Mouse (Mus musculus) limb, embryonic 15.5 days (tissue): ENCODE measurements around the gene Rasd1. TPM values are rescaled to one million over a fixed set of nuclear protein-coding genes. Genes with fewer than 3 reads are reported as not detected.

ENCODE experiments used
- ATAC-seq: fragments of 200-750 bp; cut with Nextera tagmentation; 2 replicates; pipeline ENCODE4 v1.8.0; 2017; ENCODE audit warnings: low read depth, moderate TSS enrichment; ENCODE audit not compliant: insufficient number of reproducible peaks, low FRiP score, low TSS enrichment
- H3K27ac ChIP-seq: fragments of 300-500 bp; sonication (generic); 2 replicates; pipeline ENCODE4 v1.5.1; 2015; ENCODE audit warnings: moderate library complexity, mild to moderate bottlenecking, inconsistent platforms
- H3K27me3 ChIP-seq: fragments of 300-500 bp; sonication (generic); 2 replicates; pipeline ENCODE4 v1.6.1; 2015; ENCODE audit warnings: inconsistent platforms
- H3K36me3 ChIP-seq: fragments of 300-500 bp; sonication (generic); 2 replicates; pipeline ENCODE4 v1.6.1; 2015; ENCODE audit warnings: inconsistent platforms
- H3K4me1 ChIP-seq: fragments of 300-500 bp; sonication (generic); 2 replicates; pipeline ENCODE4 v1.6.1; 2015; ENCODE audit warnings: inconsistent platforms
- H3K4me2 ChIP-seq: fragments of 300-500 bp; sonication (generic); 2 replicates; pipeline ENCODE4 v1.6.1; 2015; ENCODE audit warnings: mild to moderate bottlenecking, inconsistent platforms
- H3K4me3 ChIP-seq: fragments of 300-500 bp; sonication (generic); 2 replicates; pipeline ENCODE4 v1.5.1; 2015; ENCODE audit warnings: mild to moderate bottlenecking, inconsistent platforms
- H3K9ac ChIP-seq: fragments of 300-500 bp; sonication (generic); 2 replicates; pipeline ENCODE4 v1.6.1; 2015; ENCODE audit warnings: inconsistent platforms
- H3K9me3 ChIP-seq: fragments of 300-500 bp; sonication (generic); 2 replicates; pipeline ENCODE4 v1.6.1; 2016; ENCODE audit warnings: inconsistent platforms
- WGBS: fragments of 180-500 bp; shearing (Covaris S2); methylation state at CpG from one replicate; pipeline ENCODE4 v1.1.7; 2015; 5-methylcytosine and 5-hydroxymethylcytosine counted together
- polyA plus RNA-seq: library from polyadenylated mRNA; unstranded; fragments of >200 nt; fragmentation: Nextera tagmentation; extraction: Ambion mirVana; gene quantifications from 2 replicates; pipeline ENCODE4 v1.2.1, GENCODE M21; 2015

The Rasd1 gene
- polyA plus RNA-seq, 1 experiment from 2014 or later = 3.1 TPM

DNA sequence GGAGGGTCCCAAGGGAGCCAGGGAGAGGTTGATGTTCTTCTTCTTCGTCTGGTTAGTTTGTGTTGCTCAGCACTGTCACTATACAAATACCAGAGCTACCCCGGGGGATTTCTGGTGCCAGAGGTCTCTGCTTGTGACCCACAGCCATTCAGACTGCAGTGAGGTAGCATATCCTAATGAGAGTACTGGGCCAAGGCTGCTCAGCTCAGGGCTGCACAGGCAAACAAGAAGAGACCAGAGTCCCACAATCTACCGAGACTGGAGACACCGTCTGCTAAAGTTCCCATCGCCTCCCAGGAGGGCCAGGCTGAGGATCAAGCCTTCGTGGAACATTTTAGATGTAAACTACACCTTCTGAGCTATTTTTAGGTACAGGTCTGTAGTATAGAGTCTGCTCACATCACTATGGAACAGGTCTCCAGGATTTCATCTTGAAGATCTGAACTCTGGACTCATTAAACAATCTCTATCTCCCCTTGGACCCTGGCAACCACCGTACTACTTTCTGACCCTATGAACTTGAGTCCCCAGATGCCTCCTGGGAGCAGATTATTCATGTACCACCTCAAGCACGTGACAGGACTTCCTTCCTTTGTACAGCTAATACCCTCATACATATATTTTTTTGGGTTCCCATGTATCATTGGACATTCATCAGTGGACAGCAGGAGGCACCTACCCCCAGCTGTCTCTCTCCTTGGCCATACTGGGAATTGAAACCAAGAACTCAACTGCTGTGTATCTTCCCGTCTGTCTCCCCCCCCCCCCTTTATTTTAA lies 32.0 kb downstream of the Rasd1 start:
- no peak overlapping the region for H3K9ac ChIP-seq
- ATAC-seq = no peak
- 57% methylated on average over 9 of the region's 9 CpGs for WGBS
- H3K4me1 ChIP-seq = 0 out of 2 replicates have a peak, but pooled peaks cover 3% of the 10 kb centered on the region
- H3K9me3 ChIP-seq = no peaks in the 10 kb centered on the region
- no peak overlapping the region for H3K27ac ChIP-seq
- no peaks in the 10 kb centered on the region for H3K36me3 ChIP-seq
- 0 out of 2 replicates have a peak, but pooled peaks cover 3% of the 10 kb centered on the region for H3K27me3 ChIP-seq
- H3K4me2 ChIP-seq = no peak overlapping the region
- no peak overlapping the region for H3K4me3 ChIP-seq

DNA sequence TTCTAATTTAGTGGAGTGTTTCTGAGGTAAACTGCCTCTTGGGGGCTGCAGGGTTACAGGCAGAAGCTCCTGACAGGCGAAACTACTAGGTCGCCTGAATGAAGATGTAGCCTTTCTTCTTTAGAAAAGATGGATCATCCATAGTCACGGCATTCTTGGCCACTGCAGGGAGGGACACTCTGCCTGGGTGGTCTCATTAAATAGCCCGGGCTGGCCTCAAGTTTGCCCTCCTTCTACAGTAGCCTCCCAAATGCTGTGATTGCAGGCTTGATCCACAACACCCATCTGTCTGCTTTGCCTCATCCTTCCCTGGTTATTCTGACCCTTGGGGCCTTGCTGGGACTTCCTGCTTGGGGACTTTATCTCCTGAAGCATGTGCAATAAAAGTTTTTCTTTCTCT lies 34.7 kb downstream of the Rasd1 start:
- no peak overlapping the region for H3K4me3 ChIP-seq
- H3K27ac ChIP-seq = no peak overlapping the region
- 42% methylated on average over 4 of the region's 4 CpGs for WGBS
- H3K27me3 ChIP-seq = 0 out of 2 replicates have a peak, but pooled peaks cover 3% of the 10 kb centered on the region
- no peak overlapping the region for H3K9ac ChIP-seq
- H3K36me3 ChIP-seq = no peaks in the 10 kb centered on the region
- 0 out of 2 replicates have a peak, but pooled peaks cover 3% of the 10 kb centered on the region for H3K4me1 ChIP-seq
- H3K4me2 ChIP-seq = no peak overlapping the region
- no peak for ATAC-seq
- H3K9me3 ChIP-seq = no peaks in the 10 kb centered on the region

DNA sequence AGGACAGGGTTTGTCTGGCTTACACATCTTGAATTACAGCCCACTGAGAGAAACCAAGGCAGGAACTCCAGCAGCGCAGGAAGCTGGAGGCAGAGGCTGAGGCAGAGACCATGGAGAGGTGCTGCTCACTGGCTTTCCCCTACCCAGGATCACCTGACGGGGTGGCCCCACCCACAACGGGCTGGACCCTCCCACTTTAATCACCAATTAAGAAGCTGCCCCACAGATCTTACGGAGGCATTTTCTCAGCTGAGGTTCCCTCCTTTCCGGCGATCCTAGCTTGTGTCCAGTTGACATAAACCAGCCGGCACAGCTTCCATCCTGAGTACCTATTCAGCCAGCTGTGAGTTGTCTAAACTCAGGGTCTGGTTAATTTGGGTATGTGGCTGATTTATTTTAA lies 43.5 kb downstream of the Rasd1 start:
- Histone ChIP-seq H3K27me3 (no peaks in the 10 kb centered on the region), H3K36me3 (no peaks in the 10 kb centered on the region), H3K9me3 (no peaks in the 10 kb centered on the region), H3K27ac (no peak overlapping the region), H3K4me3 (no peak overlapping the region), H3K4me2 (no peak overlapping the region), H3K4me1 (peaks cover 3% of the 10 kb centered on the region; the same call in 1 of the 2 replicates), H3K9ac (no peak overlapping the region)
- no peak for ATAC-seq
- 10% methylated on average over 7 of the region's 7 CpGs for WGBS

DNA sequence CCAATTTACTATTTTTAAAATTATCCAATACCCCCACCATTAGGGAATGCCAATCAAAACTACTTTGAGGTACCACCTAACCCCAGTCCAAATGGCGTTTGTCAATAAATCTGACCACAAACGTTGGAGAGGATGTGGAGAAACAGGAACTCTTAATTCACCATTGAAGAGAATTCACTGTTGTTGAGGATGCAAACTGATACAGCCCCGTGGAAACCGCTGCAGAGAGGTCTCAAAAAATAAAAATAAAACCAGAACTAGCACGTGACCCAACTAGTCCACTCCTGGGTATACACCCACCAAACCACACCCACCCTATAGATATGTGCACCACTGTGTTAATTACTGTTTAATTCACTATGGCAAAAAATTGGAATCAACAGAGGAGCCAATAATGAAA lies 44.4 kb downstream of the Rasd1 start:
- Histone ChIP-seq H3K27ac (no peak overlapping the region), H3K9ac (no peak overlapping the region), H3K36me3 (no peaks in the 10 kb centered on the region), H3K4me1 (peaks cover 3% of the 10 kb centered on the region; the same call in 1 of the 2 replicates), H3K27me3 (no peaks in the 10 kb centered on the region), H3K9me3 (no peaks in the 10 kb centered on the region), H3K4me3 (no peak overlapping the region), H3K4me2 (no peak overlapping the region)
- no peak for ATAC-seq
- 62% methylated on average over 5 of the region's 5 CpGs for WGBS

DNA sequence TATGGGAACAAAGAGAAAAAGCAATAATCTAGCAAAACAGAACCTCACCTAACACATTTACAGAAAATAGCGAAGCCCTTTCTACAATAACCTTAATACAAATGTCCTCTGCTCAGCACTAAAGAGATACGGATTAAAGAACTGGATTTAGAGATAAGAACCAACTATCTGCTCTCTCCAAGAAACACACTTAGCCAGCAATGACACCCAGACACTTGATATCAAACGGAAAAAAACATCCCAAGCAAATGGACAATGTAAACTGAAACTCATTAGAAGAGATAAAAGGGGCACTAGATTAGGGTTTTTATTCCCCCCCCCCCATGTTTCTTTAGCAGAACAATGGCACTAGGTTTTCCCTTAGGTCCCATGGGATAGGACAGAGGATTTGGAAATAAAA lies 45.3 kb downstream of the Rasd1 start:
- no peak overlapping the region for H3K9ac ChIP-seq
- no peaks in the 10 kb centered on the region for H3K36me3 ChIP-seq
- H3K4me3 ChIP-seq = no peak overlapping the region
- no peaks in the 10 kb centered on the region for H3K9me3 ChIP-seq
- no peak overlapping the region for H3K4me2 ChIP-seq
- no peak for ATAC-seq
- peaks cover 3% of the 10 kb centered on the region; the same call in 1 of the 2 replicates for H3K4me1 ChIP-seq
- H3K27ac ChIP-seq = no peak overlapping the region
- WGBS = 77% methylated on average over 3 of the region's 3 CpGs
- no peaks in the 10 kb centered on the region for H3K27me3 ChIP-seq

DNA sequence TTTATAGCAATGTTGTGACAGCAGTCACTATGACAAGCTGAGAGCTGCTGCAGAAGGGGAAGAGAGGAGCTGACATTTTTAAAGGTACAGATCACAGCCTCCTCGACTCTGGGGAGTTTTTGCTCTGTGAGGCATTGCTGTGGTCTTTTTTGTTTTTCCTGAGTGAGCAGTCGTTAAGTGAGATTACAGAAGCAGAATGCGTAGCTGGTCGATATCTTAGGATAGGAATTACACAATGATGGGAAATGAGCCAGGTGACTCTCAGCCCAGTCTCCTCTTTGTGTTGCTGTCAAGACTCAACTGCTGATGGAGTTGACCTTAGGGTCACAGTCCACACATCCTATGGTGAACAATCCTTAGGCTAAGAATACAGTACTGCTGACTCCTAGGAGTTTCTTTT lies 46.7 kb downstream of the Rasd1 start:
- Histone ChIP-seq H3K9me3 (no peaks in the 10 kb centered on the region), H3K4me1 (peaks cover 3% of the 10 kb centered on the region; the same call in 1 of the 2 replicates), H3K9ac (no peak overlapping the region), H3K27ac (no peak overlapping the region), H3K27me3 (no peaks in the 10 kb centered on the region), H3K36me3 (no peaks in the 10 kb centered on the region), H3K4me3 (no peak overlapping the region), H3K4me2 (no peak overlapping the region)
- 61% methylated on average over 4 of the region's 4 CpGs for WGBS
- no peak for ATAC-seq

DNA sequence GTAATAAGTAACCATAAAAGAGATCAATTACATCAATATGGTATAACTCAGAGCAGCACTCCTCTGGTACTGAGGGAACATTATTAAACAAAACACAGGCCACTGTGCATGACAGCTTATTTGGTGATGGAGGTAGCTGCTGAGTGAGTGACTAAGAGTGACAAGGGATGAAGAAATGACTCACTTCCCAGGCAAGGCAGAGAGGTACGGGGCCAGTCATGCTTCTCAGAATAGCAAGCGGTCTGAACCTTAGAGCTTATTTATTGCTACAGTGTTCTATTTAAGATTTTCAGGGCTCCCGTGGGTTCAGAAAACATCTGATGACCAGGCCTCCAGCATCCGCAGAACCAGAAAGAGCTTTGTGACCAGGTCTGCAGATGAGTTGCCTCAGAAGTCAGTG lies 51.0 kb downstream of the Rasd1 start:
- H3K9ac ChIP-seq = no peak overlapping the region
- WGBS = 51% methylated on average over 4 of the region's 4 CpGs
- H3K27me3 ChIP-seq = no peaks in the 10 kb centered on the region
- no peak overlapping the region for H3K4me3 ChIP-seq
- H3K4me1 ChIP-seq = no peaks in the 10 kb centered on the region
- no peak overlapping the region for H3K4me2 ChIP-seq
- ATAC-seq = no peak
- H3K36me3 ChIP-seq = no peaks in the 10 kb centered on the region
- no peaks in the 10 kb centered on the region for H3K9me3 ChIP-seq
- no peak overlapping the region for H3K27ac ChIP-seq

Other genes starting within 250 kb of the Rasd1 start
- gene Pld6, start 177.3 kb downstream of the Rasd1 start, polyA plus RNA-seq = 2.0 TPM in 2 replicates
- 33.6 and 38.2 TPM in 2 replicates for gene Flcn, start 154.9 kb downstream of the Rasd1 start, polyA plus RNA-seq
- 39.0 and 39.4 TPM in 2 replicates for gene Nt5m, start 125.5 kb downstream of the Rasd1 start, polyA plus RNA-seq
- 177 and 178 TPM in 2 replicates for gene Cops3, start 125.1 kb downstream of the Rasd1 start, polyA plus RNA-seq
- gene Med9, start 16.7 kb downstream of the Rasd1 start, polyA plus RNA-seq = 35.0 and 38.8 TPM in 2 replicates
- 4.6 and 7.0 TPM in 2 replicates for gene Pemt, start 81.5 kb upstream of the Rasd1 start, polyA plus RNA-seq
- gene Rai1, start 140.1 kb upstream of the Rasd1 start, polyA plus RNA-seq = 18.9 and 22.6 TPM in 2 replicates